7 mouse cellular contexts compared by ENCODE assay signal in genomic region chr1:86498611-86499010, GRCm38 (mm10). TPM values are rescaled to one million over a fixed set of nuclear protein-coding genes. Genes with fewer than 3 reads are reported as not detected.
DNase-seq lines count a peak whose midpoint lies in the region; ATAC-seq lines count a peak whose summit lies in the region.

No protein-coding gene starts in this region.

- peaks cover 30% of the 10 kb centered on the region for H3K4me1 ChIP-seq in liver, embryonic 11.5 days (replicated peaks; ENCODE audit: control insufficient read depth, insufficient read depth, low read length)
- H3K4me1 ChIP-seq in embryonic facial prominence, embryonic 14.5 days (ENCODE audit: control insufficient read depth, insufficient read depth, low read length), result peaks cover 21% of the 10 kb centered on the region
- H3K4me1 ChIP-seq in hindbrain, embryonic 12.5 days, result peaks cover 40% of the 10 kb centered on the region
- H3K4me1 ChIP-seq in neural tube, embryonic 13.5 days (replicated peaks), result peaks cover 56% of the 10 kb centered on the region

- 0 out of 2 replicates have a peak overlapping the region, but pooled peaks have one; percentile 69 for H3K27ac ChIP-seq in liver, embryonic 11.5 days (ENCODE audit: low read depth, low read length)
- no peak overlapping the region for H3K27ac ChIP-seq in embryonic facial prominence, embryonic 14.5 days (replicated peaks; ENCODE audit: low read depth, low read length)
- H3K27ac ChIP-seq in hindbrain, embryonic 12.5 days, result 0 out of 2 replicates have a peak overlapping the region, but pooled peaks have one; percentile 30
- H3K27ac ChIP-seq in neural tube, embryonic 13.5 days (replicated peaks), result peak overlapping the region; percentile 72

- no peaks in the 10 kb centered on the region for H3K9me3 ChIP-seq in liver, embryonic 11.5 days (ENCODE audit: control insufficient read depth, low read length)
- H3K9me3 ChIP-seq in embryonic facial prominence, embryonic 14.5 days (ENCODE audit: control insufficient read depth, low read length), result no peaks in the 10 kb centered on the region
- H3K9me3 ChIP-seq in hindbrain, embryonic 12.5 days (replicated peaks), result no peaks in the 10 kb centered on the region
- no peaks in the 10 kb centered on the region for H3K9me3 ChIP-seq in neural tube, embryonic 13.5 days

- H3K4me2 ChIP-seq in liver, embryonic 11.5 days, result no peak overlapping the region
- no peak overlapping the region for H3K4me2 ChIP-seq in embryonic facial prominence, embryonic 14.5 days (ENCODE audit: low read depth, low read length)
- no peak overlapping the region for H3K4me2 ChIP-seq in hindbrain, embryonic 12.5 days (replicated peaks)
- no peak overlapping the region for H3K4me2 ChIP-seq in neural tube, embryonic 13.5 days

- H3K9ac ChIP-seq in liver, embryonic 11.5 days (ENCODE audit: low read depth, low read length), result no peak overlapping the region
- no peak overlapping the region for H3K9ac ChIP-seq in embryonic facial prominence, embryonic 14.5 days (ENCODE audit: low read depth, low read length)
- H3K9ac ChIP-seq in hindbrain, embryonic 12.5 days, result no peak overlapping the region
- no peak overlapping the region for H3K9ac ChIP-seq in neural tube, embryonic 13.5 days

- no peak for ATAC-seq in liver, embryonic 11.5 days (replicated peaks; ENCODE audit: low FRiP score)
- ATAC-seq in embryonic facial prominence, embryonic 14.5 days (ENCODE audit: low read depth), result no peak
- no peak for ATAC-seq in hindbrain, embryonic 12.5 days (ENCODE audit: low FRiP score)
- no peak for ATAC-seq in neural tube, embryonic 13.5 days (ENCODE audit: low read depth)

- no peak overlapping the region for H3K4me3 ChIP-seq in liver, embryonic 11.5 days (ENCODE audit: low read depth, low read length)
- H3K4me3 ChIP-seq in embryonic facial prominence, embryonic 14.5 days (ENCODE audit: low read depth, low read length), result no peak overlapping the region
- no peak overlapping the region for H3K4me3 ChIP-seq in hindbrain, embryonic 12.5 days
- no peak overlapping the region for H3K4me3 ChIP-seq in neural tube, embryonic 13.5 days

- no peak for DNase-seq in liver, embryonic 11.5 days (ENCODE audit: low spot score)
- DNase-seq in liver, result no peak
- peak; percentile 58 for DNase-seq in embryonic facial prominence, embryonic 14.5 days (ENCODE audit: low spot score)
- DNase-seq in adrenal gland, postnatal 10 days, result no peak
- no peak for DNase-seq in kidney, postnatal 36 days

- H3K27me3 ChIP-seq in liver, embryonic 11.5 days (replicated peaks; ENCODE audit: control insufficient read depth, insufficient read depth, low read length), result no peaks in the 10 kb centered on the region; the same call in 1 of the 2 replicates
- no peaks in the 10 kb centered on the region for H3K27me3 ChIP-seq in embryonic facial prominence, embryonic 14.5 days (replicated peaks; ENCODE audit: control insufficient read depth, insufficient read depth, low read length)
- no peaks in the 10 kb centered on the region for H3K27me3 ChIP-seq in hindbrain, embryonic 12.5 days
- H3K27me3 ChIP-seq in neural tube, embryonic 13.5 days, result no peaks in the 10 kb centered on the region

- H3K36me3 ChIP-seq in liver, embryonic 11.5 days (ENCODE audit: control insufficient read depth, insufficient read depth, low read length), result no peaks in the 10 kb centered on the region
- no peaks in the 10 kb centered on the region for H3K36me3 ChIP-seq in embryonic facial prominence, embryonic 14.5 days (ENCODE audit: control insufficient read depth, insufficient read depth, low read length)
- H3K36me3 ChIP-seq in hindbrain, embryonic 12.5 days, result no peaks in the 10 kb centered on the region
- no peaks in the 10 kb centered on the region for H3K36me3 ChIP-seq in neural tube, embryonic 13.5 days

- WGBS in liver, embryonic 11.5 days, result 60% methylated on average over 1 of the region's 1 CpGs
- WGBS in embryonic facial prominence, embryonic 14.5 days, result 64% methylated on average over 1 of the region's 1 CpGs
- WGBS in hindbrain, embryonic 12.5 days, result 41% methylated on average over 1 of the region's 1 CpGs
- whole genome bisulfite sequencing in neural tube, embryonic 13.5 days, result 50% methylated on average over 1 of the region's 1 CpGs

RNA-seq across cellular contexts. Expression of gene Ptma, which starts 27.9 kb away (rescaled TPM):
- 2,666 and 2,805 TPM in 2 replicates for polyA plus RNA-seq in liver, embryonic 11.5 days (2014; fragmentation: Nextera tagmentation; extraction: Ambion mirVana)
- polyA plus RNA-seq in embryonic facial prominence, embryonic 14.5 days (2014; fragmentation: Nextera tagmentation; extraction: Ambion mirVana), result 1,814 and 2,055 TPM in 2 replicates
- polyA plus RNA-seq in hindbrain, embryonic 12.5 days (2016; fragmentation: Nextera tagmentation; extraction: Ambion mirVana), result 2,735 and 2,863 TPM in 2 replicates
- polyA plus RNA-seq in neural tube, embryonic 13.5 days (2015; fragmentation: Nextera tagmentation; extraction: Ambion mirVana), result 2,347 and 2,536 TPM in 2 replicates
- 100 to 1,000 TPM; 804 to 831 TPM for total RNA-seq in adrenal gland, postnatal 10 days (2021)
